Mouse (Mus musculus) forebrain, postnatal 0 days (tissue): ENCODE data around the gene Skap2. TPM values are rescaled to one million over a fixed set of nuclear protein-coding genes. Genes with fewer than 3 reads are reported as not detected.

Experiments used
- ATAC-seq: fragments of 200-750 bp; cut with Nextera tagmentation; 2 replicates; pipeline ENCODE4 v1.8.0; 2017; ENCODE audit warnings: mild to moderate bottlenecking, moderate library complexity
- DNase-seq: peaks from one replicate; pipeline ENCODE4 v3.0.0-alpha.2; 2015
- H3K27ac ChIP-seq: fragments of 300-500 bp; sonication (generic); 2 replicates; pipeline ENCODE4 v1.5.1; 2014; ENCODE audit warnings: low read depth, mild to moderate bottlenecking, antibody characterized with exemption, low read length, moderate library complexity, mixed read lengths
- H3K27me3 ChIP-seq: fragments of 300-500 bp; sonication (generic); 2 replicates; pipeline ENCODE4 v1.6.1; 2014; ENCODE audit warnings: mild to moderate bottlenecking, low read length, mixed read lengths; ENCODE audit not compliant: insufficient read depth
- H3K36me3 ChIP-seq: fragments of 300-500 bp; sonication (generic); 2 replicates; pipeline ENCODE4 v1.6.1; 2014; ENCODE audit warnings: mild to moderate bottlenecking, moderate library complexity; ENCODE audit not compliant: insufficient read depth
- H3K4me1 ChIP-seq: fragments of 300-500 bp; sonication (generic); 2 replicates; pipeline ENCODE4 v1.6.1; 2014; ENCODE audit warnings: antibody characterized with exemption; ENCODE audit not compliant: insufficient read depth
- H3K4me2 ChIP-seq: fragments of 300-500 bp; sonication (generic); 2 replicates; pipeline ENCODE4 v1.6.1; 2014; ENCODE audit warnings: low read depth, mild to moderate bottlenecking, moderate library complexity
- H3K4me3 ChIP-seq: fragments of 300-500 bp; sonication (generic); 2 replicates; pipeline ENCODE4 v1.5.1; 2014; ENCODE audit warnings: low read depth, low read length, mixed read lengths
- H3K9ac ChIP-seq: fragments of 300-500 bp; sonication (generic); 2 replicates; pipeline ENCODE4 v1.6.1; 2014; ENCODE audit warnings: mild to moderate bottlenecking
- H3K9me3 ChIP-seq: fragments of 300-500 bp; sonication (generic); 2 replicates; pipeline ENCODE4 v1.6.1; 2016; ENCODE audit warnings: low read length
- CTCF ChIP-seq: sonication (generic); IDR thresholded peaks from 2 replicates; pipeline ENCODE4 v1.5.1; 2016; ENCODE audit warnings: antibody characterized with exemption, control low read depth, low read depth
- WGBS: fragments of 180-500 bp; shearing (Covaris S2); extraction: QIAGEN DNeasy Blood & Tissue Kit; methylation state at CpG from one replicate; pipeline ENCODE4 v1.1.7; 2014; 5-methylcytosine and 5-hydroxymethylcytosine counted together
- polyA plus RNA-seq: library from polyadenylated mRNA; unstranded; fragments of >200 nt; fragmentation: Nextera tagmentation; extraction: Ambion mirVana; gene quantifications from 2 replicates; pipeline ENCODE4 v1.2.1, GENCODE M21; 2015
- total RNA-seq: library from RNA; depleted of rRNA; stranded (reverse); fragments of >200 nt; gene quantifications from 2 replicates; pipeline ENCODE4 v1.2.3, GENCODE M21; 2014

Skap2 gene
- total and polyA plus RNA-seq, 2 experiments from 2014 or later: 4.7 to 6.6 TPM

- TF ChIP-seq CTCF: peak; percentile 24; the same call in 1 of the 2 replicates
- Histone ChIP-seq H3K9me3 (0 out of 2 replicates have a peak, but pooled peaks cover 4% of the 10 kb centered on the region), H3K27me3 (no peaks in the 10 kb centered on the region), H3K27ac (no peak overlapping the region), H3K4me2 (no peak overlapping the region), H3K4me3 (no peak overlapping the region), H3K36me3 (no peaks in the 10 kb centered on the region), H3K4me1 (no peaks in the 10 kb centered on the region), H3K9ac (no peak overlapping the region)
- no peak for ATAC-seq
- no peak for DNase-seq
- WGBS: 87% methylated on average over 4 of the region's 4 CpGs
Measured at GRCm38 (mm10) chr6:52036077-52036476, 23.7 kb upstream of the Skap2 start.

GRCm38 (mm10) chr6:52031181-52031580, 18.8 kb upstream of the Skap2 start:
- Histone ChIP-seq H3K27ac (no peak overlapping the region), H3K36me3 (no peaks in the 10 kb centered on the region), H3K4me2 (no peak overlapping the region), H3K4me3 (no peak overlapping the region), H3K9me3 (no peaks in the 10 kb centered on the region), H3K4me1 (no peaks in the 10 kb centered on the region), H3K27me3 (no peaks in the 10 kb centered on the region), H3K9ac (no peak overlapping the region)
- 21% methylated on average over 7 of the region's 7 CpGs for WGBS
- no peak for DNase-seq
- no peak for TF ChIP-seq CTCF
- no peak for ATAC-seq

GRCm38 (mm10) chr6:52028131-52028530, 15.8 kb upstream of the Skap2 start:
- H3K9me3 ChIP-seq: no peaks in the 10 kb centered on the region
- H3K36me3 ChIP-seq: no peaks in the 10 kb centered on the region
- no peak overlapping the region for H3K4me3 ChIP-seq
- H3K9ac ChIP-seq: no peak overlapping the region
- no peaks in the 10 kb centered on the region for H3K4me1 ChIP-seq
- no peak for TF ChIP-seq CTCF
- DNase-seq: no peak
- 89% methylated on average over 7 of the region's 7 CpGs for WGBS
- no peak for ATAC-seq
- no peak overlapping the region for H3K4me2 ChIP-seq
- H3K27ac ChIP-seq: no peak overlapping the region
- no peaks in the 10 kb centered on the region for H3K27me3 ChIP-seq

GRCm38 (mm10) chr6:52027181-52027580, 14.8 kb upstream of the Skap2 start:
- DNase-seq: no peak
- Histone ChIP-seq H3K27ac (no peak overlapping the region), H3K9ac (no peak overlapping the region), H3K4me1 (no peaks in the 10 kb centered on the region), H3K4me2 (no peak overlapping the region), H3K27me3 (no peaks in the 10 kb centered on the region), H3K4me3 (no peak overlapping the region), H3K9me3 (no peaks in the 10 kb centered on the region), H3K36me3 (no peaks in the 10 kb centered on the region)
- 86% methylated on average over 4 of the region's 4 CpGs for WGBS
- no peak for TF ChIP-seq CTCF
- no peak for ATAC-seq

- no peaks in the 10 kb centered on the region for H3K36me3 ChIP-seq
- H3K27ac ChIP-seq: no peak overlapping the region
- no peak overlapping the region for H3K4me3 ChIP-seq
- 81% methylated on average over 11 of the region's 11 CpGs for whole genome bisulfite sequencing
- H3K27me3 ChIP-seq: no peaks in the 10 kb centered on the region
- ATAC-seq: no peak
- no peaks in the 10 kb centered on the region for H3K9me3 ChIP-seq
- no peak for DNase-seq
- no peak overlapping the region for H3K4me2 ChIP-seq
- no peak overlapping the region for H3K9ac ChIP-seq
- H3K4me1 ChIP-seq: no peaks in the 10 kb centered on the region
- no peak for TF ChIP-seq CTCF
Measured at GRCm38 (mm10) chr6:52026281-52026680, 13.9 kb upstream of the Skap2 start.

DNA sequence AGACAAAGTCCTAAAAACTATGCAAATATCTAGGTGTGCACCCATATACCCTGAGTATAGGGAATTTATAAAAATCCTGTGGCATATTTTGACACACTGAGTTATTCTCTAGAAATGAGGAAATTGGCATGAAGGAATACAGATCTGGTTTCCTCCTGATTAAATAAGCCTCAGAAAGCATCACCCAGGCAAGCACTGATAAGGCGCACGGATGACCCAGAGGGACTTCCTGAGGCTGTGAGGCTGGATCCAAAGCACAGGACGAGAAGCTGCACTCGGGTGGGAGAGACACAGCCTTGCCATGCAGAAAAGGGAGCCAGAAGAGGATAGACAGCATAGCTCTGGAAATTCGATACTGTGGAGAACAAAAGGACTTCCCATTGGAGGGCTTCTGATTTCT, 12.4 kb upstream of the Skap2 start:
- no peak for TF ChIP-seq CTCF
- DNase-seq (no peak), ATAC-seq (no peak)
- Histone ChIP-seq H3K27me3 (no peaks in the 10 kb centered on the region), H3K9ac (no peak overlapping the region), H3K36me3 (no peaks in the 10 kb centered on the region), H3K4me2 (no peak overlapping the region), H3K27ac (no peak overlapping the region), H3K4me1 (no peaks in the 10 kb centered on the region), H3K9me3 (no peaks in the 10 kb centered on the region), H3K4me3 (no peak overlapping the region)
- WGBS: 68% methylated on average over 5 of the region's 5 CpGs

DNA sequence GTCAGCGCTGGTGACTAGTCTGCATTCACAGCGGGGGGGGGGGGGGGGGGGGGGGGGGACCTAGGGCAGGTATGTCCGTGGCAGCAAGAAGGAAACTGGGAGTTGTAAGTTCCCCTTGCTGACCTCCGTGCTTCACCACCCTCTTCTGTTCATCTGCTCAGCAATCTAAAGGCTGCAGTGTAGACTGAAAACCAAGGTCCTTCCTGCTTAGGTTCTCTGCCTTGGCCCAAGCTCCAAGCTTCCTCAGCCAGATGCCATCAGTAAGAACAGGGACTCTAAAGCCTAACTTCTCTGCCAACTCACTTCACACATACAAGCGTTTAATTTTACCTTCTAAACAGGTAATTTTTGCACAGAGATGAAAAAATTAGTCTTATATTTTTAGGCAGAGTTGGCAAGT, 10.0 kb upstream of the Skap2 start:
- Histone ChIP-seq H3K27ac (no peak overlapping the region), H3K4me3 (no peak overlapping the region), H3K4me2 (no peak overlapping the region), H3K9ac (no peak overlapping the region), H3K27me3 (no peaks in the 10 kb centered on the region), H3K4me1 (no peaks in the 10 kb centered on the region), H3K9me3 (no peaks in the 10 kb centered on the region), H3K36me3 (no peaks in the 10 kb centered on the region)
- WGBS: 38% methylated on average over 5 of the region's 5 CpGs
- ATAC-seq (no peak), DNase-seq (no peak)
- no peak for TF ChIP-seq CTCF

DNA sequence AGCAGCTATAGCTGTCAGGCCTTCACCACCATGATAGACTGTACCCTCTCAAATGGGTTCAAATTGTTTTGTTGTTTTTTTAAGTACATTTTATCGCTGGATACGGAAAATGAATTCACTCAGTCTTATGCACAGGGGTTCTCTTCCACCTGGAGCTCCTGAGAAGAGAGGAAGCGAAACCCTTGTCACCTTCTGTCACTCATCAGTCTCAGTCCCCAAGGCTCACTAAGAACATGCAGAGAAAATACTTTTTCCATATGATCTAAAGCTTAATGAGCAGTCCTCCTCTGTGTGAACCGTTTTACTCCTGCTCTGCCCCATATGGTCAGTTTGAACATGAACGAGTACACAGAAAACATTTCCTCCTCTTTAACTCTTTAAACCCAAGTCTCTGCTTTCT, 7.9 kb upstream of the Skap2 start:
- Histone ChIP-seq H3K4me1 (no peaks in the 10 kb centered on the region), H3K9ac (no peak overlapping the region), H3K9me3 (no peaks in the 10 kb centered on the region), H3K27ac (no peak overlapping the region), H3K4me2 (no peak overlapping the region), H3K27me3 (no peaks in the 10 kb centered on the region), H3K36me3 (no peaks in the 10 kb centered on the region), H3K4me3 (no peak overlapping the region)
- WGBS: 82% methylated on average over 5 of the region's 5 CpGs
- TF ChIP-seq CTCF: no peak
- DNase-seq (no peak), ATAC-seq (no peak)
